Mouse (Mus musculus) frontal cortex, adult (tissue): Measurements from ENCODE around the gene Rab37.

Source experiments
- ATAC-seq: cut with Nextera tagmentation; 2 replicates; pipeline ENCODE4 v1.9.2; 2017; ENCODE audit warnings: mild to moderate bottlenecking, moderate library complexity, mixed read lengths; ENCODE audit not compliant: low TSS enrichment

Gene Rab37

DNA sequence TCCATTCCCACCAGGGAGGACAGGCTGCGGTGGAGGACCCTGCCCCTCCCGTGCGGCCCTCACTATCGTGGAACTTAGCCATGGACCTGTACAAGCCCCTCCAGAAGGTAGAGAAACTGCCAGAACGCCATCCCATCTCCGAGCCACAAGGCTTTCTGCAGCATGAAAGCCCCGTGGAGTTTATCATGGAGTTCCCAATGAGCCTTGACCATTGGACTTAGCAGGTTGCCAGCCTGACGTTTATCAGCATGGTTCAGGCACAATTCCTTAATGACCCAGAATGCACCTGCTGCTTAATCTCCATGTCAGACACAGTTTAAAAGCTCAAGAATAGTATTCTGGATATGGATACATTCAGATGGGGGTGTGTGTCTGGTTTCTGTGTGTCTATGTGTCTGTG lies 6.2 kb upstream of the Rab37 start:
- no peak for ATAC-seq

- ATAC-seq = no peak
These were observed 5.0 kb upstream of the Rab37 start for GRCm38 (mm10) chr11:115086213-115086612.

DNA sequence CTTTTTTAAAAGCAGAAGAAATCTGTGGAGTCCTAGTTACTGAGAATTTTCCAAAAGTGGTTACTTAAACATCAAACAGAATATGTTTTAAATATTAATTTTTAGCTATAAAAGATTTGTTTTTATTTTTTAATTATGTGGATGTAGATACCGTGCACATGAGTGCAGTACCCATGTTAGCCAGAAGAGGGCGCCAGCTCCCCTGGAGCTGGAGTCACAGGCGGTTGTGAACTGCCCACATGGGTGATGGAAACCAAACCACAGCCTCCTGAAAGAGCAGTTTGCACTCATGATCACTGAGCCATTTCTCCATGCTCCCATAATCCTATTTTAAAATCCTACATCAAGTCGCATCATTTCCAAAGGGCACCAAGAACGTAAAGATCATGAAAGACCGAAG lies 1.4 kb upstream of the Rab37 start:
- no peak for ATAC-seq

GRCm38 (mm10) chr11:115092140-115092539 lies 909 bp downstream of the Rab37 start:
- no peak for ATAC-seq

- ATAC-seq = peak; percentile 62; the same call in 1 of the 2 replicates
These were observed 7.1 kb downstream of the Rab37 start for GRCm38 (mm10) chr11:115098203-115098932.

- ATAC-seq = no peak
These were observed 8.1 kb downstream of the Rab37 start for GRCm38 (mm10) chr11:115099241-115099840.

DNA sequence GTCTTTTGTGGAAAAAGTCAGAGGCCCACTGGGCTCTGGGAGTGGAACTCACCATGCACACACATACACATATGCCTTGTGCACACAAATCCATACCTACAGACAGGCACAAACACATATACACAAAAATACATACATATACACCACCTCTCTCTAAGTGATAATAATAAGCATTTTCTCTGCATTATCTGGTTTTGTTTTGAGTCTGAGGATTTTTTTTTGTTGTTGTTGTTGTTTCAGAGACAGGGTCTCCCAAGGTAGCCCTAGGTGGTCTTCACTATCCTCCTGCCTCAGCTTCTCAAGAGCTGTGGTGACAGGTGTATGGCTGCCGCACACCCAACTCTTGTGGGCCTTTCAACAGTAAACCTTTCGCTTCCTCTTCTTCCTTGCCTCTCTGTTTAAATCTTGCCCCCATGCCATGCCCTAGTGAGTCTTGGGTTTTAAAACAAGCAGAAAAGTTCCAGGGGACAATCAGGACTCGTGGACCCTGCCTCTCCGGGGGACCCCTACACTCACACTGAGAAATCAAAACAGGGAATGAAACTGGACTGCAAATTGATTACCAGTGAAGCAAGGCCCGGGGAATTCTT lies 8.9 kb downstream of the Rab37 start:
- no peak for ATAC-seq

GRCm38 (mm10) chr11:115100741-115101140 lies 9.5 kb downstream of the Rab37 start:
- ATAC-seq = no peak

DNA sequence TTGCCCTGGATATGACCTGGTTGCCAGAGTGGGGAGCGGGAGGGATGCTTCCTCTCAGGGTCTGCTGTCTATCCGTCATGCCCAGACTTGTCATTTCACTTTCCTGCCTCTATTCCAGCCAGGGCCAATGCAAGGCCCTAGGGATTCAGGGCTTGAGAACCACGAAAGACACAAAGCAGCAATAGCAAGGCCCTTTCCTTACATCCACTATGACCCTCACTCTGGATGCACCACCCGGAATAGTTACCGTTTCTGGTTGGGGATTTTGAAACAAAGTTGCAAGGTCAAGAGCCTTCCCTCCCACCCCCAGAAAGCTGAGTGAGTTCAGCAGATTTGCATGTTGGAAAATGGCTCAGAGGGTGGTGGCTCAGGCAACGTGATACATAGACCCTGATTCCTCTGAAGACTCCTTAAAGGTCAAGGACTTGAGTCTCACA lies 10.4 kb downstream of the Rab37 start:
- no peak for ATAC-seq

DNA sequence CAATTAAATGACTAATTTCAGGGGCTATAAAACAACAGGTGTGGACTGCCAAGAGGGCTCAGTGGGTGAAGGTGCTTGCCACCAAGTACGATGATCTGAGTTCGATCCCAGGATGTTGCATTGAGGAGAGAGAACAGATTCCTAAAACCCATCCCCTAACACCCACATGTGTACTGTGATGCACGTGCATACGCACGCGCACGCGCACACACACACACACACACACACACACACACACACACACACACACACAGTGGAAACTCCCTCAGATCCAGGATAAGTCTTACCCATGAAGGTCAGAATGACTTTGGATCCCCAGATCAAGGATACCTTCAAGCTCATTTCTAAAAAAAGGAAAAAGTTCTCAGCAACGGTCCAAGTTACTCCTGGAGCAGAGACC lies 10.9 kb downstream of the Rab37 start:
- ATAC-seq = no peak

- ATAC-seq = no peak
These were observed 12.5 kb downstream of the Rab37 start for GRCm38 (mm10) chr11:115103470-115104413.

GRCm38 (mm10) chr11:115104769-115105563 lies 13.7 kb downstream of the Rab37 start:
- ATAC-seq = no peak

GRCm38 (mm10) chr11:115106638-115107037 lies 15.4 kb downstream of the Rab37 start:
- no peak for ATAC-seq

GRCm38 (mm10) chr11:115107403-115107916 lies 16.2 kb downstream of the Rab37 start:
- ATAC-seq = no peak

DNA sequence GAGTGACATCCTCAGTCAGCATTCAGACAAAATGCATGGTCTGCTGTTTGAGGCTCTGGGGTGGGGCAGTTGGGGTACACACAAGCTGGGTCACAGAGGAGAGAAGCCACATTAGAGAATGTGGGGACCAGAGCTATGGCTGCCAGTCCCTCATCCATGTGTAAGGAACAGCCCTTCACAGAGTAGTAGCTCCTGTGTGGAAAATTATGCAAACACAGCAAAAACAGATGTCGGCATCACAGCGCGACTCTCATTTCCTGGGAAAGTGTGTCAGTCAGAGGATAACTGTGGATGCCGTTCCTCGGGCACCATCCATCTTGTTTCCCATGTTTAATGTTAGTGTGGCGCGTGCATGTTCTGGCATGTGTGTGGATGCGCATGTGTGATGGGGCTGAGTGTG lies 16.9 kb downstream of the Rab37 start:
- ATAC-seq = no peak

DNA sequence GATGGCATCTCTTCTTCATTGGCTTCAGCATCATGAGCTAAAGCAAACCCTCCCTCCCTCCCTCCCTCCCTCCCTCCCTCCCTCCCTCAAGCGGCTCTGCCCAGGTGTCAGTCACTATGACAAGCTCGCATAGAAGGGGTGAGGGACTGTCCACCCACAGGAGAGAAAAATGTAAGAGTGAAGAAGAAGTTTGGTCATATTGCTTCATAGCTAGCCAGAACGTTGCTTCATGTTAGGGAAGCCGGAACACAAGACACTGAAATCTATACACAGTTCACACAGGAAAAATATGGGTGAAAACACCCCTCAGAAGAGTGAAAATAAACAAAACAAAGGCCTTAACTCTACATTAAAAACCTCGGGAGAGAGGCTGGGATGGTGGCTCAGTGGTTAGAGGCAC lies 19.0 kb downstream of the Rab37 start:
- no peak for ATAC-seq

DNA sequence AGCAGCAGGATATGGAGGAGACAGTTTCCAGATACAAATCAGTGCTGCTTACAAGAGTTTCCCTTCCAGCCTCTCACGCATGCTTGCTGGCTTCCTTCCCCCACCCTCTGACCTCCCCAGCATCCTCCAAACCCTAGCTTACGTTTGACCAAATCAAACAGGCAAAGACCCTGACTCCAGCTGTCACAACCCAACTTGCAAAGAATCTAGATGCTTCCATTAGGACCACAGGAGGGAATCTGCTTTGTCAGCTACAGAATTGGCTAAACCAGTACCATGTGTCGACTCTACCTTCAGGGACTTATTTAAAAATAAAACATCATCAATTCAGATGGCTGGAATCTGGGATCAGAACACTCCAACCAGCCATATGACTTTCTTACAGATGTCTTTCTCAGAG lies 21.0 kb downstream of the Rab37 start:
- no peak for ATAC-seq

DNA sequence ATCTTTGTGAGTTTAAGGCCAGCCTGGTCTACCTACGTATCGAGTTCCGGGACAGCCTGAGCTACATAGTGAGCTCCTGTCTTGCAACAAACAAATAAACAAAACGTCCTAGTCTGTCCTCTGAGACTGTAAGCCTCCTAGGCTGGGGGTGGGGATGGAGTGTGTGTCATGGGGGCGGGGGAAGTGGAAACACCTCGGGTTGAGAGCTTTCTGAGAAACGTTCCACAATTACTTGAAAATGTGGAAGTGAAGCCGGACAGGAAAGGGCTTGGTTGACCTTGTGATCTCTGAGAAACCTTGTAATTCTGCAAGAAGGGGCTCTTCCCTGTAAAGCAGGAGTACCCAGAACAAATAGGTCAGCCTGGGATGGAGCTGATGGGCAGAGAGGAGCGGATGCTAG lies 28.2 kb downstream of the Rab37 start:
- ATAC-seq = no peak

- ATAC-seq = no peak
These were observed 37.3 kb downstream of the Rab37 start for GRCm38 (mm10) chr11:115128483-115128882.

DNA sequence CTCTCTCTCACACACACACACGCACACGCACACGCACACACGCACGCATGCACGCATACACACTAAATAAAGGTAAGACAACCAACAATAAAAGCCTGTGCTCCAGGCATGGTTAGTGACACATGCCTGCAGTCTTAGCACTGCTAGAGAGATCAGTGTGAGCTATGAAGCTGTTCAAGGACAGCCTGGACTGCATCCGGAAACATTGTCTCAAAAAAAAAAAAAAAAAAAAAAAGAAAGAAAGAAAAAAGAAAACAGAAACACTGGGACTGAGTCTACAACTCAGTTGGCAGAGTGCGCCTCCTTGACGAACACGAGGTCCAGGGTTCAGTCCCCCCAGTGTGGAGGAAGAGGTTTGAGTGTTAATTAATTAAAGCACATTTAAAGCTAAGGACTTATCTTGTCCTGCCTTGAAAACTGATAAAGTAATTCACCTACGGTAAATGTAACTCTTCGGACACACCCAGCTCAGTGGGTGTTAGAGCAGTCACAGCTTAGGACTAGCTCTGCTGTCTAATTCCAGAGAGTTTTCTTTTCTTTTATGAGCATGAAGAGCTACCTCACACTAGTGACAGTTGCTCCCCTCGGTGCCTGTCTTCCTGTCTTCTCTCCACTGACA lies 38.4 kb downstream of the Rab37 start:
- ATAC-seq = no peak
